Mouse (Mus musculus): ENCODE results near the gene Rprm. TPM values are rescaled to one million over a fixed set of nuclear protein-coding genes. Genes with fewer than 3 reads are reported as not detected.
A peak's percentile ranks its signal among the peaks of the same experiment; 100 is the strongest.

Rprm gene
- polyA plus RNA-seq (2015; fragmentation: Nextera tagmentation; extraction: Ambion mirVana) = 135 and 136 TPM in 2 replicates

GRCm38 (mm10) chr2:54085430-54086087, at the start of gene Rprm:
Rprm (minus strand) TSS chr2:54085552.
- Histone ChIP-seq H3K9ac (peak within 1 kb of the TSS; percentile 74), H3K4me2 (peak within 1 kb of the TSS; percentile 86), H3K4me3 (peak within 1 kb of the TSS; percentile 57), H3K4me1 (replicated peaks) (peaks cover 24% of the 10 kb centered on the region), H3K27ac (peak within 1 kb of the TSS; percentile 85), H3K9me3 (no peaks in the 10 kb centered on the region), H3K27me3 (peaks cover 3% of the 10 kb centered on the region; the same call in 1 of the 2 replicates), H3K36me3 (no peaks in the 10 kb centered on the region)
- peak; percentile 94 for ATAC-seq (ENCODE audit: low FRiP score)
- WGBS = 5% methylated on average over 27 of the region's 27 CpGs

DNA sequence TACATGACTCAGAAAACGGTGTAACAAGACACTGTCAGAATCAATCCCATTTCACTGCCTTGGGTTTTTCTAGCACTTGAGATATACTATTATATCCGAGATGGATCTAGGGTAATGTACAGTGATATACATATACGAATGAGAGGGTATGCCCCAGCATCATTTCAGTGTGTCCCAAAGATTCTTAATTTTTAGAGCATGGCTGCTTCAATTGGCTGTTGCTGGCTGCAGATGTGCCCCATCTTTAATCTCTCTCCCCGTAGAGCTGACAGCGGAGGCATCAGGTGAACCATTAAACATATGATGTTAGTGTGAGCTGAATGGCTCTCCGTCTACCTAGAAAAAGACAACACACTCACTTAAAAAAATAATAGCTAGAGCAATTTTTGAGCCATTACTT, 34.0 kb upstream of the Rprm start:
- WGBS = 50% methylated on average over 6 of the region's 6 CpGs
- Histone ChIP-seq H3K27ac (no peak overlapping the region), H3K9ac (no peak overlapping the region), H3K4me3 (no peak overlapping the region), H3K9me3 (no peaks in the 10 kb centered on the region), H3K4me1 (replicated peaks) (no peaks in the 10 kb centered on the region), H3K27me3 (no peaks in the 10 kb centered on the region), H3K36me3 (no peaks in the 10 kb centered on the region), H3K4me2 (no peak overlapping the region)
- ATAC-seq (ENCODE audit: low FRiP score) = peak; percentile 36

DNA sequence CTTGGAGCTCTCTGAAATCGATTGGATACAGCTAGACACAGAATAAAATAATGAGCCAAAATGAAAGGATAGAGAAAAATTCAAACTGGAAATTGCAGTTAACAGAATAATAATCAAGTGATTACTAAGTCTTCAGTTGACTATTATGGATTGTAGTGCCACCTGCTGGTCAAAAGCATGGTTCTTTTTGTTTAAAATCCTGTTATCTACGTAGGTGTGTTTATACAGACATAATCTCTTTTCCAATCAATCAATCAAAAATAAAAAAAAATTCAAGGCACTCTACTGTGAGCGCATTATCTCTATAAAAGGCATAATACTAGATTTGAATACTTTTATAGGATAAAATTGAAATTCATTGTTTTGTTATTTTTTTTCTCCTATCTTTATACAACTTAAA, 33.5 kb upstream of the Rprm start:
- ATAC-seq (ENCODE audit: low FRiP score) = peak; percentile 65

GRCm38 (mm10) chr2:54111294-54111693, 25.9 kb upstream of the Rprm start:
- Histone ChIP-seq H3K4me2 (no peak overlapping the region), H3K27me3 (no peaks in the 10 kb centered on the region), H3K27ac (no peak overlapping the region), H3K36me3 (no peaks in the 10 kb centered on the region), H3K9me3 (no peaks in the 10 kb centered on the region), H3K4me3 (no peak overlapping the region), H3K9ac (no peak overlapping the region), H3K4me1 (replicated peaks) (no peaks in the 10 kb centered on the region)
- ATAC-seq (ENCODE audit: low FRiP score) = no peak
- WGBS = 78% methylated on average over 2 of the region's 2 CpGs

More for the DNA sequence above, 33.5 kb upstream of the Rprm start:
- Histone ChIP-seq H3K4me2 (no peak overlapping the region), H3K27ac (no peak overlapping the region), H3K4me1 (replicated peaks) (no peaks in the 10 kb centered on the region), H3K36me3 (no peaks in the 10 kb centered on the region), H3K27me3 (no peaks in the 10 kb centered on the region), H3K9me3 (no peaks in the 10 kb centered on the region), H3K9ac (no peak overlapping the region), H3K4me3 (no peak overlapping the region)
- 25% methylated on average over 3 of the region's 3 CpGs for WGBS

- Histone ChIP-seq H3K27ac (no peak overlapping the region), H3K36me3 (no peaks in the 10 kb centered on the region), H3K9me3 (no peaks in the 10 kb centered on the region), H3K4me1 (replicated peaks) (no peaks in the 10 kb centered on the region), H3K27me3 (no peaks in the 10 kb centered on the region), H3K4me3 (no peak overlapping the region), H3K9ac (no peak overlapping the region), H3K4me2 (no peak overlapping the region)
- ATAC-seq (ENCODE audit: low FRiP score) = no peak
- 76% methylated on average over 1 of the region's 1 CpGs for WGBS
Observed at GRCm38 (mm10) chr2:54106232-54106726, 20.9 kb upstream of the Rprm start.

- Histone ChIP-seq H3K9me3 (no peaks in the 10 kb centered on the region), H3K27ac (no peak overlapping the region), H3K4me3 (no peak overlapping the region), H3K4me2 (no peak overlapping the region), H3K9ac (no peak overlapping the region), H3K27me3 (no peaks in the 10 kb centered on the region), H3K4me1 (replicated peaks) (no peaks in the 10 kb centered on the region), H3K36me3 (no peaks in the 10 kb centered on the region)
- WGBS = 87% methylated on average over 1 of the region's 1 CpGs
- no peak for ATAC-seq (ENCODE audit: low FRiP score)
Observed at GRCm38 (mm10) chr2:54099939-54100338, 14.6 kb upstream of the Rprm start.

GRCm38 (mm10) chr2:54092616-54093015, 7.3 kb upstream of the Rprm start:
- Histone ChIP-seq H3K27ac (no peak overlapping the region), H3K4me2 (no peak overlapping the region), H3K36me3 (no peaks in the 10 kb centered on the region), H3K9me3 (no peaks in the 10 kb centered on the region), H3K4me1 (replicated peaks) (no peaks in the 10 kb centered on the region), H3K27me3 (no peaks in the 10 kb centered on the region), H3K9ac (no peak overlapping the region), H3K4me3 (no peak overlapping the region)
- ATAC-seq (ENCODE audit: low FRiP score) = no peak
- 86% methylated on average over 3 of the region's 3 CpGs for WGBS

GRCm38 (mm10) chr2:54086254-54086653, 902 bp upstream of the Rprm start:
- H3K4me2 ChIP-seq = no peak overlapping the region
- peaks cover under 1% of the 10 kb centered on the region; the same call in 1 of the 2 replicates for H3K27me3 ChIP-seq
- WGBS = 72% methylated on average over 4 of the region's 4 CpGs
- H3K4me3 ChIP-seq = no peak overlapping the region
- H3K9me3 ChIP-seq = no peaks in the 10 kb centered on the region
- no peak overlapping the region for H3K27ac ChIP-seq
- no peak for ATAC-seq (ENCODE audit: low FRiP score)
- H3K9ac ChIP-seq = no peak overlapping the region
- H3K4me1 ChIP-seq (replicated peaks) = peaks cover 24% of the 10 kb centered on the region
- no peaks in the 10 kb centered on the region for H3K36me3 ChIP-seq

DNA sequence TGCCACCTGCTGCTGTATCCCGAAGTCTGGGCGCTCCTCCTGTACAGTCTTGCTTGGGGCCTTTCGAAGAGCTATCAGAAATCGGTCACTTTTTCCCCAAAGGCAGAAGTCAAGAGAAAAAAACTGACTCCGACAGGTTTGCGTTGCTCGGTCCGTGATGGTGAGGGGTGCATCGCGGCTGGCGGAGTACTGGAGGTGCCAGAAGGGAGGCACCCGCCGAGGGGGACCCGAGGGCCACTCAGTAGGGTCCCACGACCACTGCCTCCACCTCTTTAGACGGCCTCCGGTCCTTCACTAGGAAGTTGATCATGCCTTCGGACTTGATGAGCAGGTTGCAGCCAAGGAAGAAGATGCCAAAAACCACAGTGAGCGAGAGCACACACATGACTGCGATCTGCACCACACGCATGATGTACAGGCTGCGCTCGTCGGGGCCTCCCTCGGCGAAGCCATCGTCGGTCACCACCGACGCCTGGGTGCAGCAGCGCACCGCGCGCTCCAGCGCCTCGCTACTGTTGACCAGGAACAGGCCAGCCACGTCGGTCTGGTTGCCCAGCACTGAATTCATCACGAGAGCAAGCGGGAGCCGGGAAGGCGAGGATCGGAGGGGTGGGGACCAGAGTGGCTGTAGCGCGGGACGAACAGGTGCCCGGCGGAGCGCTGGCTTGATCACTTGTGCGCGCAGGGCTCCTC, 469 bp downstream of the Rprm start:
- Histone ChIP-seq H3K9ac (peak overlapping the region; percentile 74), H3K4me1 (replicated peaks) (peaks cover 24% of the 10 kb centered on the region), H3K36me3 (no peaks in the 10 kb centered on the region), H3K4me2 (peak overlapping the region; percentile 86), H3K4me3 (peak overlapping the region; percentile 57), H3K27me3 (peaks cover 3% of the 10 kb centered on the region; the same call in 1 of the 2 replicates), H3K9me3 (no peaks in the 10 kb centered on the region), H3K27ac (peak overlapping the region; percentile 85)
- WGBS = under 1% methylated on average over 51 of the region's 51 CpGs
- ATAC-seq (ENCODE audit: low FRiP score) = peak; percentile 85

DNA sequence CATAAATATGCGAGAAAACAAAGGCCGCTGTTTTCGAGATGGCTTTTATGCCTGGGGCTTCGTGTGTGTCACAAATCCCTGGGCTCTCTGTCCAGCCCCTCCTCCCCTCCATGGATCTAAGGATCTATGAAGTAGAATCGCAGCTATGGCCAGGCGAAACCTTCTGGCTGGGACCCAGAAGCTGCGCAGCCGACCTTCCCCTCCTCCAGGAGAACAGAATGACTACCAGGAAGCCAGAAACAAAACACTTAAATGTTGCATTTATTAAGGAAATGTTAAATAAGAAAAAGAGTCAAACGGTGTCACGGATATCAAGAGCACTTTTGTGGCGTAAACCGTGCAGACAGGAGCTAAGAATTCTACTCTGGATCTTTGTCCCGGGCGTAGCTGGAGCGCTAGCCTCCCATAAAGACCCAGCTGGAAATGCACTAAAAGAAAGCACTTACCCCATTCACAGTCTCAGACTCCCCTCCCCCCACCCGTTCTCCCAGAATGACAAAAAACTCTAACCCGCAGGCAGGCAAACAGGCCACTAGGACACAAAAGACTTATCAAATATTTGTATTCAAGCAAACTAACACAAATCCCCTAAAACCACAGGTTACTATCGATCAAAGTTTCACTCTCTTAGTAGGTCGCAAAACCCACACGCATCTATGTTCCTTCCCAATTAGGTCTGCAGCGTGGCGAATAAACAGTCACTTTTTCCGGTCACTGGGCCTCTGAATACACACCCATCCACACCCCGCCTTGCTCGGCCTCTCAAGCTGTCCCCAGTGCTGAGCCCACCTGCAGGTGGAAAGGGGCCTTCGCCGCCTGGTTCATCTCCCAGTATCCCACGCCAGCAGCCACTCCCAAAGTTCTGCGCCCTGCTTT, 1.3 kb downstream of the Rprm start:
- under 1% methylated on average over 29 of the region's 29 CpGs for WGBS
- ATAC-seq (ENCODE audit: low FRiP score) = peak; percentile 38
- Histone ChIP-seq H3K9ac (peak overlapping the region; percentile 74), H3K27me3 (peaks cover 3% of the 10 kb centered on the region; the same call in 1 of the 2 replicates), H3K4me1 (replicated peaks) (peaks cover 25% of the 10 kb centered on the region), H3K36me3 (no peaks in the 10 kb centered on the region), H3K4me2 (peak overlapping the region; percentile 86), H3K4me3 (peak overlapping the region; percentile 57), H3K27ac (peak overlapping the region; percentile 85), H3K9me3 (no peaks in the 10 kb centered on the region)

DNA sequence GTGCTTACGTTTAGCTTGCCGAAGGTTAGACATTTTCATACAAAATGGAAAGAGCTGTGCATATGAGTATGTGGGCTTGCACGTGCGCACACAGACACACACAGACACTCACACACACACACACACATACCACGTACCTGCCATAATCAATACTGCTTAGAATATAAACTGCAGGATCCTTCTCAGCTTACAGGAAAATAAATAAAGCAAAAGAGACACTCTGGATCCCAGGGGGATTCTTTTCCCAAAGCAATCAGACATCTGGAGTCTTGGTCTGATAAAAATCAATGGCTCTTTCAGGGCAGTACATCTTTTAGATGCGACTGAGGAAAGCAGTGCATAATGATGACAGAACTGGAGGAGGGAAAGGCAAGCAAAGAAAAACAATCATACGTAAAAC, 6.4 kb downstream of the Rprm start:
- Histone ChIP-seq H3K4me1 (replicated peaks) (peaks cover 14% of the 10 kb centered on the region), H3K36me3 (no peaks in the 10 kb centered on the region), H3K27ac (0 out of 2 replicates have a peak overlapping the region, but pooled peaks have one; percentile 23), H3K9ac (no peak overlapping the region), H3K9me3 (no peaks in the 10 kb centered on the region), H3K27me3 (peaks cover 3% of the 10 kb centered on the region; the same call in 1 of the 2 replicates), H3K4me3 (no peak overlapping the region), H3K4me2 (no peak overlapping the region)
- peak; percentile 68 for ATAC-seq (ENCODE audit: low FRiP score)
- WGBS = 52% methylated on average over 7 of the region's 7 CpGs

DNA sequence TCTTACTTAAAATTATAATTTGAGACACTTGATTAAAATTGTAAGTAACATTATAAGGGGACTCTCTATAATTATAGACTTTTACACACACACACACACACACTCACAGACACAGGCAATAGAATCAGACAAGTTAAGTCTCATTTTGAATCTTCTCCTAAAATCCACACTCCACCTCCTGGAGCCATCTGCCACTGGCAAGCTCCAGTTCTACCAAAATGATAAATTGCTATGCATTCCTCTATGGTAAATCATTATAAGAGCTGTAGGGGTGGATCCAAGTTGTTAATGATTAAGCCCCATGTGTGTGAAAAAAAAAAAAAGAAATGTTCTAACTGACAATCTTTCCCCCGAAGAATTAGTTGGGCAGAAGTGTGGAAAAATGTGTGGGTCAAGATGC, 13.8 kb downstream of the Rprm start:
- 63% methylated on average over 1 of the region's 1 CpGs for WGBS

More for the DNA sequence above, 13.8 kb downstream of the Rprm start:
- Histone ChIP-seq H3K36me3 (no peaks in the 10 kb centered on the region), H3K27ac (no peak overlapping the region), H3K4me1 (replicated peaks) (no peaks in the 10 kb centered on the region), H3K4me3 (no peak overlapping the region), H3K4me2 (no peak overlapping the region), H3K9me3 (no peaks in the 10 kb centered on the region), H3K27me3 (no peaks in the 10 kb centered on the region), H3K9ac (no peak overlapping the region)
- ATAC-seq (ENCODE audit: low FRiP score) = no peak
